Mouse (Mus musculus): Measurements from ENCODE around the gene Nqo2. TPM values are rescaled to one million over a fixed set of nuclear protein-coding genes. Genes with fewer than 3 reads are reported as not detected.

Nqo2 gene
- polyA plus RNA-seq (2014; fragmentation: Illumina TruSeq; extraction: RNeasy Lipid Tissue Mini Kit (QIAGEN cat#74804); ENCODE audit: low read depth, low replicate concordance), result 98.7 TPM

DNA sequence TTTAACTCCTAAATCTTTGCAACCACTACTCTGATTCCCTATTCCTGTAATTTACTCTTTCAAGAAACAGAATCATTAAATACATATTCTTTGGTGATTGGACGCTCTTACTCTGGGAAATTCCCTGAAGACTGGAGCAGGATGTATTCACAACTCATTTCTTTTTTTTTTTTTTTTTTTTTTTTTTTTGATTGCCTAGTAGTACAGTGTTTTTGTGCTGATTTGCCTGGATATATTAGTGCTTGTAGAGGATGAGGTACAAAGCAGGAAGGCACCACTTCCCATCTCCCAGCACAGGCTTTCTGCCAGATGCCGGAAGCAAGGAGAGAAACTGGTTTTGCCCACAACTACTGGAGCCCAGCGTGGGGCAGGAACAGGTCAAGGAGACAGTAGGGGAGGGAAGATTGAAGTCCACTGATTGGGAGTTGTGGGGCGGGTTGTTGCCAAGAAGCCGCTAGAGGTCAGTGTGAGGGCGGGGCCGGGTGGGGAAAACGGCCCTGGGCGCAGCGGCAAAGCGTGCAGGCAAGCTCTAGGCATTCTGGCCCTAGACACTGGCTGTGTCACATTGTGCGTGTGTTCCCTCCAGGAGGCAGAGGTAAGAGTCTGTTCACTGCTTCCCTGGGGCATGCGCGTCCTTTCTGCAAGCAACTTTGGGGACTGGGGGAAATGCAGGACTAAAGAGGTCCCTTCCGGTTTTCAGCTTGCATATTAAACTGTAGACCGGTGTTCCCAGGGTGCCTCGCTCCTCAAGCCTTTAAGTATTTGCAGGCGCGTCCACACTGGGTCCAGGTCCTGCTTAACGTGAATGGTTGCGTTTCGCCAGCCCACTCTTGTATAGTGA, at the start of gene Nqo2:
Nqo2 (plus strand) TSS at position 482 of the 841 bp plus-strand sequence.

DNA sequence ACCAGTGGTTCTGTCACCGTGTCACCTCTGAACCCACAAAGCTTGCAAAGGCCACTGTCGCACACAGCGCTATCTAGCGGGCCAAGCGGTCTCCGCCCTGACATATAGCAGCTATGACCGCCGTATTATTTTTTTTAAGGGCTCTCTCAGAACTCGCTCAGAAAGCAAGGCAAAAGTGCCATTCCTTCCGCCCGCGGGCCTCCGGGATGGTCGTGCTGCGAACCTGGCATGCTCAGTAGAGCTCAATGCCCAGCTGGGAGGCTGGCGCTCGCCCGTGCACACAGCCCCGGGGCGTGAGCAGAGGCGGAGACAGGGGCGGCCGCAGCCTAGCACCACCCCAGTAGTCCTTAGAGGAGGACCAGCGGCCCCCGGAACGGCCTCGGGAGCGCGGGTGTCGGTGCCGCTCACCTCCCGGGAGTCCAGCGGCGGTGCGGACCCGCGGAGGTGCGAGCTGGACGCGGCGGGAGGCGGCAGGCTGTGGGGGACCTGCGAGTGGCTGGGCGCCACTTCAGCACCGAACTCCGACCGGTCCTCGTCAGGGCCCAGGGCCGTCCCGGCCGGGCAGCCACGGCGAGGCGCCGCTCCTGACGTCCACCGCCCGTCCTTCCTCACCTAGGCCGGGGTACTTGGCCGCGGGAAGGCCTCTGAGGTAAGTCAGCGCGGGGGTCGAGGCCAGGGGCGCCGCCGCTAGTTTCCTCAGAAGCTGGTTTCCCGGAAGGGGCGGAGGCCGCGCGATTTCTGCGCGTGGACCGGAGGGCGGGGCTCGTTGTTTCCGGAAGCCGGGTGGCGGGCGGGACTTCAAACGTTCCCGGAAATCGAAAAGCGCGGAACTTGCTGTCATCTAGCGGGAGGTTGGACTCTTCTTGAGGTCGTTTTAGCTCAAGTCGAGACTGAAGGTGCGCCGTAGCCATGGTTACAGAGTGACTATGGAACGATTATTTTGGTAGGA, 37.8 kb downstream of the Nqo2 start, which contains the start of the genes Ripk1 and Serpinb6a:
Ripk1 (plus strand) TSS at position 306 of the 949 bp plus-strand sequence.
Serpinb6a (minus strand) TSS at position 737 of the 949 bp plus-strand sequence.

DNA sequence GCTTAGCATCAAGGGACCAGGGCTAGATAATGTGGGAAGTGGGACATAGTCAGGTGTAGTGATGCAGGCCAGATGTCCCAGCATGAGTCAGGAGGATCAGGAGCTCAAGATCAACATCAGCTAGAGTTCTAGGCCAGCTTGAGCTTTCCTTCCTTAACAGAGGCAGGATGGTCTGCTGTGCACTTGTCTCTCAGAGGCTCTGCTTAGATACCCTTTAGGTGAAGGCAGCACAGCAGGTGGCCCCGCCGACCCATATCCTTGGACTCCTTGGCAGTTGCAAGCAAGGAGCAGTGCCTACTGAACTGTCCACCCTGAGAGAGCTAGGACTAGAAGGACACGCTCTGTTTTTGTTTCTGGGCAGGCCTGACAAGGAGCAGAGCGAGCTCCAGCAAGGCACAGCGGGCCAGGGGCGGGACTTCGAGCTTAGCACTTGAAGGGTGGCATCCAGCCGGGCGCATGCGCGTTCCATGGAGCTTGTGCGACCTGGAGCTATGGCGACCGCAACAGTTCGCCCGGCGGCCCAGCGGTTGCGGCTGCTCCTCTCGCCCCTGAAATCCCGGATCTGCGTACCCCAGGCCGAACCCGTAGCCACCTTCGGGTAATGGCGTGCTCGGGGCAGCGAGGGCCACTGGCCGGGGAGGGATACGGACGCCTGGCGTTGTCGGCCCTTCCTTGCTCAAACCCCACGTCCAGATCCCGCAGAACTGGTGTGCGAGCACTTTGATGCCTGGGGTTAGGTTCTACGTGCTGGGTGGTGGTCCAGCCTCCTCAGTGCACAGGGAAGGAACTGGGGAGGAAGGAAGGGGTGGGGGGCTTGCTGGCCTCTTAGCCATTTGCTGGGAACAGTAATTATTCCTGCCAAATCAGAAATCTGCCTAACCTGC, 72.9 kb downstream of the Nqo2 start, which contains the start of gene Bphl:
Bphl (plus strand) TSS at position 426 of the 884 bp plus-strand sequence.

Other genes with a start within 250 kb of the Nqo2 start
- not detected for gene Serpinb6e, start 121.3 kb upstream of the Nqo2 start, polyA plus RNA-seq (2014; fragmentation: Illumina TruSeq; extraction: RNeasy Lipid Tissue Mini Kit (QIAGEN cat#74804); ENCODE audit: low read depth, low replicate concordance)
- not detected for gene Serpinb6c, start 59.0 kb upstream of the Nqo2 start, polyA plus RNA-seq (2014; fragmentation: Illumina TruSeq; extraction: RNeasy Lipid Tissue Mini Kit (QIAGEN cat#74804); ENCODE audit: low read depth, low replicate concordance)
- 35.2 TPM for gene Ripk1, start 37.7 kb downstream of the Nqo2 start, polyA plus RNA-seq (2014; fragmentation: Illumina TruSeq; extraction: RNeasy Lipid Tissue Mini Kit (QIAGEN cat#74804); ENCODE audit: low read depth, low replicate concordance)
- gene Serpinb6a, start 38.1 kb downstream of the Nqo2 start, polyA plus RNA-seq (2014; fragmentation: Illumina TruSeq; extraction: RNeasy Lipid Tissue Mini Kit (QIAGEN cat#74804); ENCODE audit: low read depth, low replicate concordance), result 87.1 TPM
- 279 TPM for gene Bphl, start 72.9 kb downstream of the Nqo2 start, polyA plus RNA-seq (2014; fragmentation: Illumina TruSeq; extraction: RNeasy Lipid Tissue Mini Kit (QIAGEN cat#74804); ENCODE audit: low read depth, low replicate concordance)
- 5.7 TPM for gene Tubb2a, start 113.3 kb downstream of the Nqo2 start, polyA plus RNA-seq (2014; fragmentation: Illumina TruSeq; extraction: RNeasy Lipid Tissue Mini Kit (QIAGEN cat#74804); ENCODE audit: low read depth, low replicate concordance)
- 3.7 TPM for gene Tubb2b, start 165.8 kb downstream of the Nqo2 start, polyA plus RNA-seq (2014; fragmentation: Illumina TruSeq; extraction: RNeasy Lipid Tissue Mini Kit (QIAGEN cat#74804); ENCODE audit: low read depth, low replicate concordance)
- 12.1 TPM for gene Psmg4, start 198.3 kb downstream of the Nqo2 start, polyA plus RNA-seq (2014; fragmentation: Illumina TruSeq; extraction: RNeasy Lipid Tissue Mini Kit (QIAGEN cat#74804); ENCODE audit: low read depth, low replicate concordance)